Mouse (Mus musculus) erythroblast, embryonic 14.5 days (primary cell): ENCODE data around the gene Gkap1.

Experiments used
- GATA1 ChIP-seq: IDR thresholded peaks from 2 replicates; pipeline ENCODE4 v1.6.1; 2012; ENCODE audit warnings: low read length, inconsistent platforms, mixed read lengths
- TAL1 ChIP-seq: IDR thresholded peaks from 3 replicates; pipeline ENCODE4 v1.6.1; 2012; ENCODE audit warnings: low read length, inconsistent platforms, mixed read lengths

GRCm38 (mm10) chr13:58228624-58229023, 46.9 kb downstream of the Gkap1 start:
- TF ChIP-seq GATA1 (no peak), TAL1 (no peak)
